Mouse (Mus musculus) T-helper 1 cell (primary cell): ENCODE results near the gene Rin3.

Experiments used
- in situ Hi-C: fragments of 300-600 bp; cut with MboI, MseI; formaldehyde crosslinking; loops from one replicate; pipeline ENCODE4 v1.15.1; 2025; ENCODE audit warnings: high pct_unique_total_duplicates

Rin3 gene

DNA sequence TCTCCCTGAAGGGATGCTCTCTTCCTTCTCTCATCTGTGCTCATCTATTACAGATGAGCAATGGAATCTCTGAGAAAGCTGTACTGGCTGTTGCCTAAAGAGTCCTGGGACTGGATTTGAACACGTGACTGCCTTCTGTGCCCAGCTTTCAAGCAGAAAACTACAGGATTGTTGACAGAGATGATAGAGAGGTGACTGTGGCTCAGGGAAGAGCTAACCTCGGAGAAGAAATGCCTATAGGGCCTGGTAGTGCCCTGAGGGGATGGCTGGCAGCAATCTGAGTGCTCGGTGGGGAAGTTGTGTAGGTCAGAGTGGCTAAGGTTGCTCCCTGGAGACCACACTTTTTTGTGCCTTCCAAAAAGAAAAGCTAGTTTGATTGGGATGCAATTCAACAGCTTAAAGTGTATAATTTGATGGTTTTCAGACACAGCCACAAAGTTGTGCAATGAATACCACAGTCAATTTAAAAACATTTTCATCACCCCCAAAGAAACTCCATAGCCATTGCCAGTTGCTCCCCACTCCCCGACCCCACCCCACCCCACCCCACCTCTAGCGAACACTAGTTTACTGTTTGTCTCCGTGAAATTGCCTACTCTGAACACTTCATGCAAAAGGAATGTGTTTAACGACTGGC, 1.9 kb upstream of the Rin3 start:
- in situ Hi-C loops = loop anchor here (25.0 kb wide), 1 partner anchor 1194 kb away; the partner anchor contains the start of gene Ppp4r3a

DNA sequence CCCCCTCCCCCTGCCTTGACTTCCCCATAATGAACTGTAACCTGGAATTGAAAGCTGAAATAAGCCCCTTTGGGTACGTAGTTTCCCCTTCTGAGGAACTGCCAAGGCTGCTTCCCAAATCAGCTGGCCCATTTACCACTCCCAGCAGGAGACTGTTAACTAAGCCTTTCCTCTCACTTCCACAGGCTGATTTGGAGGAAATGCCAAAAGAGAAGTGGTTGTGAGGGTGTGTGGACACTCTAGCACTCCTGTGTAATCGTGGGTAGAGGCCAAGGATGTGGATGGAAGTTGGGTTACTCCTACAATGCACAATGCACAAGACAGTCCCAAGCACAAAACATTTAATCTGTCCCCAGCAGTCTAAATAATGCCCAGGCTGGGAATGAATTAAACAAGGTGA, 722 bp upstream of the Rin3 start:
- in situ Hi-C loops = loop anchor here (25.0 kb wide), 1 partner anchor 1195 kb away; the partner anchor contains the start of gene Ppp4r3a

DNA sequence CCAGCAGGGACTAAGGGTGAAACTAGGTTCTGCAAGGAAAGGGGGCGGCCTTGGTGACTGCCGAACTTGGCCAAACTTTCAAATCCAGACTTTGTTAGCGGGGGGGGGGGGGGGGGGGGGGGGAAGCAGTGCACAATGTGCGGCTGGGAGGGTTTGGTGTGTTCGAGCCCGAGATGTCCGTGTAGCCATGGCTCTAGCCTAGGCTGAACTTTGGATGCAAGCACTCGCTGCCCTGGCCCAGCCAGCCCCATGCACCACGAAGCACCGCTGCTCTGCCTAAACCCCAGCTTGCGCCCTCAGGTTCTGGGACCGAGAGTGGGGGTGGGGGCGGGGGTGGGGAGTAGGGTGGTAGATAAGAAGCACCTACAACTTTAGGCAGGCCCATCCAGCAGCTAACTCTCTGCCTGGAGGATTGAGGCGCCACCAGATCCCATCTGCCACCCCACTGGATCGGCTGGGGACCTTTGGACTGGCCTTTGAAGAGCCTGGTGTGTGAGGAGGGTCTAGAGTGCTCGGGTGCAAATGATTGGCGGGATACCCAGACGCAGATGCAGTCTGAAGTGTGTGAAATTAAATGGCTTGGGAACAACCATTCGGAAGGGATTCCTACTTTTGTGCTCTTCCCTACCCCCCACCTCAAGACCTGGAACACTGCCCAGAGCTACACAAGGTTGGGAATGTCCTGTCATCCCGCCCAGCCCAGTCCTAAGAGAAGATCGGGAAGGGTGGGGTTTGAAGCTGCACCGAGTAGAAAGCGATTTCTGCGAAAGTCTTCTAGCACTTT, 827 bp downstream of the Rin3 start:
- in situ Hi-C loops = loop anchor here (25.0 kb wide), 1 partner anchor 1196 kb away; the partner anchor contains the start of gene Ppp4r3a

- in situ Hi-C loops = loop anchor here (25.0 kb wide), 1 partner anchor 1197 kb away; the partner anchor contains the start of gene Ppp4r3a
Observed at GRCm38 (mm10) chr12:102284267-102284610, 1.4 kb downstream of the Rin3 start.

GRCm38 (mm10) chr12:102284618-102285159, 1.8 kb downstream of the Rin3 start:
- in situ Hi-C loops = loop anchor here (5.0 to 25.0 kb wide), 2 partner anchors 53 to 1197 kb away; partner anchors contain the start of gene Ppp4r3a

- in situ Hi-C loops = loop anchor here (5.0 to 25.0 kb wide), 2 partner anchors 52 to 1198 kb away; partner anchors contain the start of gene Ppp4r3a
Observed at GRCm38 (mm10) chr12:102285318-102285717, 2.5 kb downstream of the Rin3 start.

GRCm38 (mm10) chr12:102285779-102286178, 2.9 kb downstream of the Rin3 start:
- in situ Hi-C loops = loop anchor here (5.0 to 25.0 kb wide), 2 partner anchors 52 to 1198 kb away; partner anchors contain the start of gene Ppp4r3a

DNA sequence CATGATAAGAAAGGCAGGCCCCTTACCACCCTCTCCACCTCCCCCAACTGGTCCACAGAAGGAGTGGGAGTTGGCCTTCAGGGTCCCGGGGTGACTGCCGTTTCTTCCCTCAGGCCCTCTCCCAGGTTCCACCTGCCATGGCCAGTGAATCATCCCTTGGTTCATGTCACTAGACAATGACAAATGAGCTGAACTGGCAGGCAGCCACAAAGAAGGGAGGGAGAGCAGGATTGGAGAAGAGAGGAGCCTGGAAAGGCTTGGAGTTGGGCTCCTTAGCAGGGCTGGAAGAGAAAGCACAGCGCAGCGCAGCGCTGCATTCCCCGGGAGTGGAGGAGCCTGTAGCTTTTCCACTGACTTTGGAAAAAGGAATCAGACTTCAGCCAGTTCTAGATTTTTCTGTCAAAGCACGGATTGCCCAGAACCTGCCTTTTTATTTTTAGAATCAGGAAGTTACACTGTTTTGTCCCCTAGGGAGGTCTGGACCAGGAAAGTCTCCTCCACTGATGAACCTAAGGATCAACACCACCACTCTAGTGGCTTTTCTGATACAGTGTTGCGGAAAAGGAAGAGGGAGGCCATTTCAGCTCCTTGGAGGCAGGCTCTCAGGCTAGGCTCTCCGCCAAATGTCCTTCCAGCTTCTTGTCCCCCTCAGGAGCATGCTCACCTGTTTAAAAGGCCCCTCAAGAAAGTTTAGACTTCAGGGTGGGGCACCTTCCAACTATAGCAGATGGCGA, 4.0 kb downstream of the Rin3 start:
- in situ Hi-C loops = loop anchor here (5.0 to 25.0 kb wide), 2 partner anchors 50 to 1200 kb away; partner anchors contain the start of gene Ppp4r3a

DNA sequence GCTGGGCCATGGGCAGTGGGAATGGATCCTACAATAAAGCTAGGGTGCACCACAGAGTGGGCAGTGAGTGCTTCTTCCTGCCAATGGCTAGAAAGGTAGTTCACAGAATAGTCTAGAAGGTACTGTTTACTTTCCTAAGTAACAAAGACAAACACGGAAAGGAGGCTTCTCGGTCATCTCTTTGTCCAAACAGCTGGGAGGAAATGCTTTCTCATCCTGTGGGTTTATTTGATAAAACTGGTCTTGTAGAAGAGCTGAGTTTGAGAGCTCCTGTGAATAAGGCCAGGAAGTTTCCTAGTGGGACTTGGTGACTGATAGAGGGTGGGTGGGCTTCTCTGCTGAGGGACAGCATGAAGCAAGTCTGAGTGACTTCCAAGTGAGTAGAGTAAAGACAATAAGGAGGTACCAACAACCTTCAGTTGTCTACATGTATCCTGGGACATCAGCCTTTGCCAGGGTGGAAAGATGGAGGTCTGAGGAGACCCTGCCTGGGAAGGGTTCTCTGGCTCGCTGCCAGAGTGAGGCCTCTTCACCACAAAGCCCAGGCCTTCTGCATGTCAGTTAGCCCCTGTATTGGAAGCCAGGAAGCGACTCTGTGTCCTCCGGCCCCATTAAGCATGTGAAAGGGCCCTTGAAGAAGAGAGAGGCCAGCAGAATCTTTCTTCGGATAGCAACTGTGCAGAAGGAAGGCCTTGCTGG, 5.2 kb downstream of the Rin3 start:
- in situ Hi-C loops = loop anchor here (5.0 to 25.0 kb wide), 2 partner anchors 49 to 1201 kb away; partner anchors contain the start of gene Ppp4r3a

DNA sequence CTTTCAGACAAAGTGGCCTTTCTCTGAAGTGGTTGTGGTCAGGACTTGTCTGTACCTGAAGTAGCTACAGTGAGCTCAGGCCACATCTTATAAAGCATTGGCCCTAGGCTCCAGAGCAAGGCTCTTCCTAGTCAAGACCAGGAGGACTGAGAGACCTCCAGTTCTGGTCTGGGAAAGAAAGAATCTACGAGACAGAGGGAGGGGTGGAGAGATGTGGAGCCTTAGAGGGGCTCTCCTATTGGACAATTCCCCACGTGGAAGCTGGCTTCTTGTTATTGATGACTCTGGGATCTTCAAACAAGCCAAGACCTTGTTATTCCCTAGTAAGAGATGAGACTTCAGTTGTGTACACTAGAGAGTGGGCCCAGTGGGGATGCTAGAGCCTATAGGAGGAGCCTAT, 6.0 kb downstream of the Rin3 start:
- in situ Hi-C loops = loop anchor here (5.0 to 25.0 kb wide), 2 partner anchors 48 to 1202 kb away; partner anchors contain the start of gene Ppp4r3a

GRCm38 (mm10) chr12:102289568-102289967, 6.7 kb downstream of the Rin3 start:
- in situ Hi-C loops = loop anchor here (5.0 to 25.0 kb wide), 2 partner anchors 48 to 1202 kb away; partner anchors contain the start of gene Ppp4r3a

- in situ Hi-C loops = loop anchor here (5.0 to 25.0 kb wide), 2 partner anchors 1203 to 1388 kb away; partner anchors contain the start of gene Ppp4r3a
Observed at GRCm38 (mm10) chr12:102290662-102291061, 7.8 kb downstream of the Rin3 start.

DNA sequence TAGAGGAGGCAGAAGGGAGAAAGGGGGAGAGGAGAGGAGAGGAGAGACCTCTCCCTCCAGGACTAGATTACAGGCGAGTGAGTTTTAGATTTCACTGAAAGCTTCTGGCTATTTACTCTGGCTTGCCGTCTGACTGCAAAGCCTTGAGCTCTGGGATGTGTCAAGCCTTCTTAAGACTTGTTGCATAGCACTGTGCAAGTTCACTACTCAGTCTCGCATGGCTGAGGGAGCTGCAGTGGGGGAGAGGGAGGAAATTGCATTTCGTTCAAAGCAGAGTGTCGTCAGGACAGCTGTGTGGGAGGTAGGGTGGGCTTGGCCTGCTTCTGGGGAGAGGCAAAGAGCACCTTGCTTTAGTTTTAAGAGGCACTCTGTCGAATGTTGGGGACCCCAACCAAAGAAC, 8.8 kb downstream of the Rin3 start:
- in situ Hi-C loops = loop anchor here (5.0 to 25.0 kb wide), 2 partner anchors 1204 to 1389 kb away; partner anchors contain the start of gene Ppp4r3a

- in situ Hi-C loops = loop anchor here (5.0 to 25.0 kb wide), 2 partner anchors 1205 to 1390 kb away; partner anchors contain the start of gene Ppp4r3a
Observed at GRCm38 (mm10) chr12:102292501-102293215, 9.8 kb downstream of the Rin3 start.

- in situ Hi-C loops = loop anchor here (5.0 to 25.0 kb wide), 2 partner anchors 1207 to 1392 kb away; partner anchors contain the start of gene Ppp4r3a
Observed at GRCm38 (mm10) chr12:102294634-102295033, 11.8 kb downstream of the Rin3 start.

- in situ Hi-C loops = loop anchor here (25.0 kb wide), 1 partner anchor 1208 kb away; the partner anchor contains the start of gene Ppp4r3a
Observed at GRCm38 (mm10) chr12:102295230-102295629, 12.4 kb downstream of the Rin3 start.

- in situ Hi-C loops = loop anchor here (25.0 kb wide), 1 partner anchor 1208 kb away; the partner anchor contains the start of gene Ppp4r3a
Observed at GRCm38 (mm10) chr12:102295662-102296061, 12.8 kb downstream of the Rin3 start.

- in situ Hi-C loops = loop anchor here (25.0 kb wide), 1 partner anchor 1209 kb away; the partner anchor contains the start of gene Ppp4r3a
Observed at GRCm38 (mm10) chr12:102296361-102296760, 13.5 kb downstream of the Rin3 start.

DNA sequence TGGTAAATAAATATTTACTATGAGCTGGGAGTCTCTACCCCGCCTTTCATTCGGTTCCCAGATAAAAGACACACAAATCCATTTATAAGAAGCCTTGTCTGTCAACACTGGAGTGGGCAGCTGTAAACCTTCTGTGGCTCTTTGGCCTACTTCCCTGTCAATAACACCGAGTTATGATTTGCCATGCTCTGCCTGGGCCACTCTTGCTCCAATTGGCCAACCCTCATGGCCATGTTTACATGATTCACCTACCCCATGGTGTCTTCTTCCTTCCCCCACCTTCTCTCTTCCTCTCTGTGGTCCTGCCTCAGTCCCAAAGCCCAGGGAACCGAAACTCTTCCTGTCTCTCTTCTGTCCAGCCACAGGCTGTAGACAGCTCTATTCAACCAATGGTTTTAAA, 14.1 kb downstream of the Rin3 start:
- in situ Hi-C loops = loop anchor here (25.0 kb wide), 1 partner anchor 1210 kb away; the partner anchor contains the start of gene Ppp4r3a
